Mouse (Mus musculus): ENCODE measurements around the gene Asna1.

The Asna1 gene

DNA sequence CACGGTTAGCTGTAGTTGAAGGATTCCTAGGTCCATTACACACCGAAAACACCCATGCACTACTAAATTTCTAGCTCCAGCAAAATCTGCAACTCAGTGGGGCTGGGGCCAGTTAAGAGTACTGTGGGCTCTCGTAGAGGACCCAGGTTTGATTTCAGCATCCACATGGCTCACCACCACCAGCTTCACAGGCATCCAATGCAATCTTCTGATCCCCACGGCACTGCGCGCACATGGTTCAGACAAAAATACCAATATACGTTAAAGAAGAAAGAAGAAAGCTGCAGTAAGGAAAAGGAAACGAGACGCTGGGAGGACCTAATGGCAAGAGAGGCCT lies 11.3 kb upstream of the Asna1 start:
- in situ Hi-C loops (cut with MboI; ENCODE audit: unreplicated experiment in 2 of 2): no loop called here

DNA sequence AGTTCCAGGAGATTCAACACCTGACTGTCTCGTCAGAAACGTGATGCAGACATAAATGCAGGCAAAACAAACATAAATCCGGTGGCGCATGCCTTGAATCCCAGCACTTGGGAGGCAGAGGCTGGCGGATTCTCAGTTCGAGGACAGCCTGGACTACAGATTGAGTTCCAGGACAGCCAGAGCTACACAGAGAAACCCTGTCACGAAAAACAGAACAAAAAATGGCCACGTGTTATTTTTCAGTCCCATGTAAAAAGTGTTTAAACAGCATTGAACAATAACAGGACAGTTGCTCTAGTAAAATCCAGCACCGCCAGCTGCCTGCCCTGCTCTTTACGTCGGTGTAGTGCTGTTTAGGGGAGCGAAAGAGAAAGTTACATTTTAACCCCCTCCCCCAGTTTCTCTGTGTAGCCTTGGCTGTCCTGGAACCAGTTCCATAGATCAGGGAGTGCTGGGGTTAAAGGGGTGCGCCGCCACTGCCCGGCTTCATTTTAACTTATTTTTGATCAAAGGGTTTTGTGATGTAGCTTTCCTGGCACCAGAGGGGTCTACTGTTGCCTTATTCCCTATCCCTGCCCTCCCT lies 10.7 kb upstream of the Asna1 start:
- in situ Hi-C loops (cut with MboI; ENCODE audit: unreplicated experiment in 2 of 2): no loop called here

DNA sequence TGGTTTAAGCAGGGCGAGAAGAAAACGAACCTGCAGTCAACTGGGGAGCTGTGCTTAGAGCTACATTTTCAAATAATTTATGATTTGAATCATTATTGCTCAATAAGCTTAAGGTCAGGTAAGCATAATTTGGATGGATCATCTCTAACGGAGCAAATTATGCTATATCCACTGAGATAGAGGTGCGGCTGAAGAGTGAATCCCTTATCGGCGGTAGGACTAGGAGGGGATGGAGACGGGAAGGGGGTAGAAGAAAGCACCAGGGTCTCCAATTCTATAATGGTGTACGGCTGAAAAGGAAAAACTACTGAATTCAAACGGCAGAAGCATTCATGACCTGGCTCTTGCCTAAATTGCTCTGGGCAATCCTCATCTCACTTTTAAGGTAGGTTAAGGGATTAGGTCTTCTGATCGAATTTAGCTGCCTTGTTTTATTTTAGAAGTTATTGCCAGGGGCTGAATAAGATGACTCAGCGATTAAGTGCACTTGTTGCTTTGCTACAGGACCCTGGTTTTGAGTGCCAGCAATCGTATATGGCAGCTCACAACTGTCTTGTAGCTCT lies 10.2 kb upstream of the Asna1 start:
- in situ Hi-C loops (cut with MboI; ENCODE audit: unreplicated experiment in 2 of 2): no loop called here

DNA sequence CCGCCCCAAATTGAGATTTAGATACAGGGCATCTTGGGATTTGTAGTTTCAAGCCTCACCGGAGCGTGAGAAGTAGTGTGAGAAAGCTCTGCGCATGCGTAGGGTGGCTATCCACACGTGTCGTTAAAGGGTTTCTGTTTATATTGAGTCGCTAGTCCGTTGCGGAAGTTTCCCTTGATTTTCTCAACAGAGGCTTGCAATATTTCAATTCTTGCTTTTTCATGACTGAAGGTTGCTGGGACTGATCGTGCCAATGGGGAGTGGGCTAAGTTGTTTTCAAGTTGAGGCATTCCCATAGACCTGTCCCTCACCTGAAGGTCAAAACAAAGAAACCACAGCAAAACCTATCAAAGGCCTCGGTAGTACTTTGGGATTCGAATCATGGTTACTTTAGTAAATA lies 9.7 kb upstream of the Asna1 start:
- in situ Hi-C loops (cut with MboI; ENCODE audit: unreplicated experiment in 2 of 2): no loop called here

DNA sequence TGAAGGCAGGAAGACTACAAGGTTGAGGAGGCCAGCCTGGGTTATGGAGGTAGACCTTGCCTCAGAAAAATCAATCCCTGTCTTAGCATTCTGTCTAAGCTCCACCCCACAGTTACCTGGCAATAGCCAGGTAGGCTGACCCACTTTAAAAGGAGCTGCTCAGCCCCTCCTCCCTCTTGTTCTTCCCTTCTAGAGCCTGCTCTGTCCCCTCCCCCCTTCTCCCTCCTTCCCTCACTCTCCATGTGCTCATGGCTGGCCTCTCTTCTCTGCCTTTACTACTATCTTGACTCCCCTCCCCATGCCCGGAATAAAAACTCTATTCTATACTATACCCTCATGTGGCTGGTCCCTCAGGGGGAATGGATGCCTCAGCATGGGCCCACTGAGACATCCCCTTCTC lies 8.8 kb upstream of the Asna1 start:
- in situ Hi-C loops (cut with MboI; ENCODE audit: unreplicated experiment in 2 of 2): no loop called here

GRCm38 (mm10) chr8:85032622-85033311 lies 7.7 kb upstream of the Asna1 start:
- in situ Hi-C loops (cut with MboI; ENCODE audit: unreplicated experiment in 2 of 2): no loop called here

DNA sequence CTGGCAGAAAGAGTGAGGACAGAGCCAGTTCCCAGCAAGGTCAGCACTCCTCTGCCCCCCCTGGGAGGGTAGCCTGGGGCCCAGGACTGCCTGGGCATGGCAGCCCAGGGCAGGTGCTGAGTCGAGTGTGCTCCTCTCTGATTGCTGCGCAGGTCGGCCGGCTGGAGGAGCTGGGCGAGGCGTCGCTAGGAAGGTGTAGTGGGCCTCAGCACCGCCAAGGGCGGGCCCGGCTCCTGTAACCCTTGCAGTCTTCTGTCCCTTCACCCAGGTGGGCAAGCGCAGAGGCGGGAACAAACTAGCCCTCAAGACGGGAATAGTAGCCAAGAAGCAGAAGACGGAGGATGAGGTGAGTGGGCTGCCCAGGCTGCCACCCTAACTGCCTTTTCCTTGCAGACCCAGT lies 4.2 kb upstream of the Asna1 start:
- in situ Hi-C loops (cut with MboI; ENCODE audit: unreplicated experiment in 2 of 2): loop anchor here (5.0 to 10.0 kb wide), 3 partner anchors 46 to 62 kb away; partner anchors contain the start of genes Dhps (in 1 of the 2), Gm49661 (in 1 of the 2), Junb (in 1 of the 2) and Prdx2 (in 1 of the 2)

DNA sequence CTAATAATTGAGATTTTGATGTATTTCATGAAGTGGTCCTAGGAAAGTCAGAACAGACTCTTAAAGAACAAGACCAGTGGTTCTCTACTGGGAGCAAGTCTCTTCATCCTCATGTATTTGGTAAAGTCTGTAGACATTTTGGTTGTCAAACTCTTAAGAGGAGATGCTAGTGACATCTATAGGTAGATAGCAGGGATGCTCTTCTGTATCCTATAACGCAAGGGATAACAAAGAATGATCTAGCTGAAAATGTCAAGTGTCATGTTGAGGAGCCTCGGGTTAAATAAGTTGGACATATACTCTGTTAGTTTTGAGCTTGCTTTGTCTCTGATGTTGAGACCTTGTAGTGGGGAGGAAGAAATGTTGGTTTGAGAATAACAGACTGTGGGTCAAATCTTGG lies 2.8 kb upstream of the Asna1 start:
- in situ Hi-C loops (cut with MboI; ENCODE audit: unreplicated experiment in 2 of 2): loop anchor here (5.0 to 10.0 kb wide), 3 partner anchors 47 to 61 kb away; partner anchors contain the start of genes Dhps (in 1 of the 2), Gm49661 (in 1 of the 2), Junb (in 1 of the 2) and Prdx2 (in 1 of the 2)

GRCm38 (mm10) chr8:85027516-85027855 lies 2.4 kb upstream of the Asna1 start:
- in situ Hi-C loops (cut with MboI; ENCODE audit: unreplicated experiment in 2 of 2): loop anchor here (5.0 to 10.0 kb wide), 3 partner anchors 47 to 60 kb away; partner anchors contain the start of genes Dhps (in 1 of the 2), Gm49661 (in 1 of the 2), Junb (in 1 of the 2) and Prdx2 (in 1 of the 2)

- in situ Hi-C loops (cut with MboI; ENCODE audit: unreplicated experiment in 2 of 2): loop anchor here (5.0 to 10.0 kb wide), 3 partner anchors 48 to 60 kb away; partner anchors contain the start of genes Dhps (in 1 of the 2), Gm49661 (in 1 of the 2), Junb (in 1 of the 2) and Prdx2 (in 1 of the 2)
Observed at GRCm38 (mm10) chr8:85026670-85027515, 1.8 kb upstream of the Asna1 start, which contains the start of gene Trir. Gene Trir, plus strand, starts transcription at chr8:85026823.

- in situ Hi-C loops (cut with MboI; ENCODE audit: unreplicated experiment in 2 of 2): loop anchor here (10.0 kb wide), 2 partner anchors 49 to 51 kb away; partner anchors contain the start of genes Dhps (in 1 of the 2) and Junb (in 1 of the 2)
Observed at GRCm38 (mm10) chr8:85023846-85024245, 1.2 kb downstream of the Asna1 start.

GRCm38 (mm10) chr8:85021514-85022055 lies 3.5 kb downstream of the Asna1 start:
- in situ Hi-C loops (cut with MboI; ENCODE audit: unreplicated experiment in 2 of 2): loop anchor here (10.0 kb wide), 2 partner anchors 47 to 53 kb away; partner anchors contain the start of genes Dhps (in 1 of the 2) and Junb (in 1 of the 2)

DNA sequence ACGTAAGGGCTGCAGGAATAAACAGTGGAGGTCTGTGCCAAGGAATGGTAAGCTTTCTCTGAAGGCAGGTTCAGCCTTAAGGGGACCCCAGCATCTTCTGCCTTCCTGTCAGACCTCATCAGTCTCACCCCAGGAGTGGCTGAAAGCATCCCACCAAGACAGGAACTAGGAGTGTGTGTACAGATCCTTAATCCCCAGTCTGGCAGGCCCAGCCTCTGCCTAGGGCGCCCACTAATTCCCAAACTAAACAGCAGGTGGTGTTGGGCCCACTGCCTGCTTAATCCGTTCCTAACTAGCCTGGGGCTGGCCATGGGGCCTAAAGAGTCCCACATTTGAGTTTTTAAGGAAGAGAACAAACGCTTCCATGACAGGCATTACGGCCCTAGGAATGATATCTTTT lies 7.9 kb downstream of the Asna1 start:
- in situ Hi-C loops (cut with MboI; ENCODE audit: unreplicated experiment in 2 of 2): no loop called here

DNA sequence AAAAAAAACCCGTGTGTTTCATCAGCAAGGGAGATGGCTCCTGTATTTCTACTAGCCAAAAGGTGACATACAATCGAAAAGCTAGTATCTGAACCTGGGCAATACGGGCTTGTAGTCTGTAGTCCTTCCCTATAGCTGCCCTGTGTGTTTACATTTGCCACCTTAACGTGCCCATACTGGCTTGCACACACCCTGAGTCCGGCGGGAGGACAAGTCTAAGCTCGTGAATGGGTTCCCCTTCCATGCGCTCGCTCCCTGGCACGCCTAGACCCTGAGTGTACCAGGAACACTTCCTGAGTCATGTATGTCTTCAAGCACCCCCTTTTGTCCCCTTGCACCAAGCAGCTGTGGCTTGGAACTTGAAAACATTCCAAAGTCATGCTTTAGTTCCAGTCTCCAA lies 8.4 kb downstream of the Asna1 start:
- in situ Hi-C loops (cut with MboI; ENCODE audit: unreplicated experiment in 2 of 2): no loop called here

DNA sequence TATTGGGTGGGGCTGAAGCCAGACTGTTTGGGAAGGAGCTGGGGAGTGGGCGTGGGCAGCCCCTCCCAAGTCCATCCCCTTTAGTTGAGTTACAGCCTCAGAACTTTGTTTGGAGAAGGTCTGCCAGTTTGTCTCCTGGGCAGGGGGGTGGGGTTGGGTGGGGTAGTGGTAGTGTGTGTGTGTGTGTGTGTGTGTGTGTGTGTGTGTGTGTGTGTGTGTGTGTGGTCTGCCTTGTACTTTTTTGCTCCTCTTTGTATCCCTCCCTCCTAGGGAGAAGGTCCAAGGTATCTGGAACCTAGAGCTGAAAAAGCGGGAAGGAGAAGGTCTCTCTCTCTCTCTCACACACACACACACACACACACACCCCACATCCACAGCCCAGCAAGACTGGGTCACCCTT lies 10.7 kb downstream of the Asna1 start, which contains the start of gene Best2:
Best2 (minus strand) TSS at position 101 of the 400 bp plus-strand sequence.
- in situ Hi-C loops (cut with MboI; ENCODE audit: unreplicated experiment in 2 of 2): no loop called here

GRCm38 (mm10) chr8:85013230-85013840 lies 11.7 kb downstream of the Asna1 start:
- in situ Hi-C loops (cut with MboI; ENCODE audit: unreplicated experiment in 2 of 2): no loop called here

DNA sequence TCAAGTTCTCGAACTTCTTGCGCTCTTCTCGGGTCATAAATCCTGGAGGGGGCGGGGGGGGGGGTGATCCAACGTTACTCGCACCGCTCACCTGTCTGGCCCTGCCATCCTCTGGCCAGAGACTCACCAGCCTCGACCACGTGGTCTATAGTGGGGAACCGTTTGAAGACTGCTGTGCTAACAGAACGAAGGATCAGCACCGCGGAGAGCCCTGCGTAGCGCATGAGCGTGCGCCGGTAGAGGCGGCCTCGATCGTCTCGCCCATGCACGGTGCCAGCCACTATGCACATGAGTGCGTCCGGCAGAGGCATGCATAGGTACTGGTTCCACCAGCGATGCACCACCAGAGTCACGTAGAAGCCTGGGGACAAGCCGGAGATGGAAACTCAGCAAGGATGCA lies 13.8 kb downstream of the Asna1 start:
- in situ Hi-C loops (cut with MboI; ENCODE audit: unreplicated experiment in 2 of 2): no loop called here

GRCm38 (mm10) chr8:85007686-85008085 lies 17.4 kb downstream of the Asna1 start:
- in situ Hi-C loops (cut with MboI; ENCODE audit: unreplicated experiment in 2 of 2): no loop called here

GRCm38 (mm10) chr8:84997649-84998295 lies 27.3 kb downstream of the Asna1 start:
- in situ Hi-C loops (cut with MboI; ENCODE audit: unreplicated experiment in 2 of 2): loop anchor here in 1 of 2 experiments (5.0 to 25.0 kb wide), 2 partner anchors 70 to 415 kb away; no protein-coding TSS in a partner anchor

Measured in v-Abl transformed pro-B cells (cell line).